Mouse (Mus musculus): ENCODE data around the gene Taar7e. TPM values are rescaled to one million over a fixed set of nuclear protein-coding genes. Genes with fewer than 3 reads are reported as not detected.

Gene Taar7e
- not detected in 2 replicates for polyA plus RNA-seq (2015; fragmentation: Nextera tagmentation; extraction: Ambion mirVana)

- no peak within 1 kb of the TSS for H3K27ac ChIP-seq (ENCODE audit: low read length)
- H3K9me3 ChIP-seq (replicated peaks; ENCODE audit: control insufficient read depth, low read length): no peaks in the 10 kb centered on the region
- no peak for ATAC-seq (replicated peaks; ENCODE audit: extremely low read depth, insufficient read depth, low FRiP score)
- no peaks in the 10 kb centered on the region for H3K36me3 ChIP-seq (ENCODE audit: control insufficient read depth, insufficient read depth)
- no peaks in the 10 kb centered on the region for H3K4me1 ChIP-seq (ENCODE audit: control insufficient read depth, insufficient read depth, low read length)
- H3K9ac ChIP-seq (ENCODE audit: low read length): no peak within 1 kb of the TSS
- H3K4me2 ChIP-seq (ENCODE audit: low read depth, low read length): no peak within 1 kb of the TSS
- no peak within 1 kb of the TSS for H3K4me3 ChIP-seq (ENCODE audit: low read length)
- 88% methylated on average over 2 of the region's 2 CpGs for WGBS
- H3K27me3 ChIP-seq (ENCODE audit: control insufficient read depth, insufficient read depth, low read length): no peaks in the 10 kb centered on the region
These were observed at the start of gene Taar7e for GRCm38 (mm10) chr10:24037314-24037713. TSS of gene Taar7e (plus strand) at chr10:24037614.

- Histone ChIP-seq H3K4me2 (ENCODE audit: low read depth, low read length) (no peak within 1 kb of the TSS), H3K9ac (ENCODE audit: low read length) (no peak within 1 kb of the TSS), H3K4me1 (ENCODE audit: control insufficient read depth, insufficient read depth, low read length) (no peaks in the 10 kb centered on the region), H3K4me3 (ENCODE audit: low read length) (no peak within 1 kb of the TSS), H3K27ac (ENCODE audit: low read length) (no peak within 1 kb of the TSS), H3K9me3 (replicated peaks; ENCODE audit: control insufficient read depth, low read length) (no peaks in the 10 kb centered on the region), H3K36me3 (ENCODE audit: control insufficient read depth, insufficient read depth) (no peaks in the 10 kb centered on the region), H3K27me3 (ENCODE audit: control insufficient read depth, insufficient read depth, low read length) (no peaks in the 10 kb centered on the region)
- ATAC-seq (replicated peaks; ENCODE audit: extremely low read depth, insufficient read depth, low FRiP score): no peak
- 86% methylated on average over 3 of the region's 3 CpGs for WGBS
These were observed 44.0 kb upstream of the Taar7e start, which contains the start of gene Taar7a for GRCm38 (mm10) chr10:23993381-23993780. TSS of gene Taar7a (minus strand) at chr10:23993481.

- WGBS: 64% methylated on average over 1 of the region's 1 CpGs
These were observed 37.8 kb upstream of the Taar7e start, which contains the start of gene Taar7b for GRCm38 (mm10) chr10:23999639-24000038. TSS of gene Taar7b (plus strand) at chr10:23999939.

GRCm38 (mm10) chr10:24006442-24006841, 31.0 kb upstream of the Taar7e start:
- Histone ChIP-seq H3K9ac (ENCODE audit: low read length) (no peak overlapping the region), H3K4me1 (ENCODE audit: control insufficient read depth, insufficient read depth, low read length) (no peaks in the 10 kb centered on the region), H3K36me3 (ENCODE audit: control insufficient read depth, insufficient read depth) (no peaks in the 10 kb centered on the region), H3K4me3 (ENCODE audit: low read length) (no peak overlapping the region), H3K27ac (ENCODE audit: low read length) (no peak overlapping the region), H3K9me3 (replicated peaks; ENCODE audit: control insufficient read depth, low read length) (no peaks in the 10 kb centered on the region), H3K27me3 (ENCODE audit: control insufficient read depth, insufficient read depth, low read length) (no peaks in the 10 kb centered on the region), H3K4me2 (ENCODE audit: low read depth, low read length) (no peak overlapping the region)
- WGBS: 53% methylated on average over 1 of the region's 1 CpGs
- ATAC-seq (replicated peaks; ENCODE audit: extremely low read depth, insufficient read depth, low FRiP score): no peak

More at GRCm38 (mm10) chr10:23999639-24000038, 37.8 kb upstream of the Taar7e start, which contains the start of gene Taar7b:
- H3K9me3 ChIP-seq (replicated peaks; ENCODE audit: control insufficient read depth, low read length): no peaks in the 10 kb centered on the region
- no peak for ATAC-seq (replicated peaks; ENCODE audit: extremely low read depth, insufficient read depth, low FRiP score)
- H3K4me1 ChIP-seq (ENCODE audit: control insufficient read depth, insufficient read depth, low read length): no peaks in the 10 kb centered on the region
- H3K4me2 ChIP-seq (ENCODE audit: low read depth, low read length): no peak within 1 kb of the TSS
- H3K27ac ChIP-seq (ENCODE audit: low read length): no peak within 1 kb of the TSS
- H3K9ac ChIP-seq (ENCODE audit: low read length): no peak within 1 kb of the TSS
- no peaks in the 10 kb centered on the region for H3K36me3 ChIP-seq (ENCODE audit: control insufficient read depth, insufficient read depth)
- no peak within 1 kb of the TSS for H3K4me3 ChIP-seq (ENCODE audit: low read length)
- H3K27me3 ChIP-seq (ENCODE audit: control insufficient read depth, insufficient read depth, low read length): no peaks in the 10 kb centered on the region

GRCm38 (mm10) chr10:24007034-24007433, 30.4 kb upstream of the Taar7e start:
- Histone ChIP-seq H3K4me1 (ENCODE audit: control insufficient read depth, insufficient read depth, low read length) (no peaks in the 10 kb centered on the region), H3K9me3 (replicated peaks; ENCODE audit: control insufficient read depth, low read length) (no peaks in the 10 kb centered on the region), H3K4me2 (ENCODE audit: low read depth, low read length) (no peak overlapping the region), H3K4me3 (ENCODE audit: low read length) (no peak overlapping the region), H3K27ac (ENCODE audit: low read length) (no peak overlapping the region), H3K36me3 (ENCODE audit: control insufficient read depth, insufficient read depth) (no peaks in the 10 kb centered on the region), H3K27me3 (ENCODE audit: control insufficient read depth, insufficient read depth, low read length) (no peaks in the 10 kb centered on the region), H3K9ac (ENCODE audit: low read length) (no peak overlapping the region)
- WGBS: 39% methylated on average over 2 of the region's 2 CpGs
- no peak for ATAC-seq (replicated peaks; ENCODE audit: extremely low read depth, insufficient read depth, low FRiP score)

- no peak overlapping the region for H3K9ac ChIP-seq (ENCODE audit: low read length)
- H3K9me3 ChIP-seq (replicated peaks; ENCODE audit: control insufficient read depth, low read length): no peaks in the 10 kb centered on the region
- 83% methylated on average over 1 of the region's 1 CpGs for WGBS
- no peak overlapping the region for H3K27ac ChIP-seq (ENCODE audit: low read length)
- no peak for ATAC-seq (replicated peaks; ENCODE audit: extremely low read depth, insufficient read depth, low FRiP score)
- H3K36me3 ChIP-seq (ENCODE audit: control insufficient read depth, insufficient read depth): no peaks in the 10 kb centered on the region
- H3K27me3 ChIP-seq (ENCODE audit: control insufficient read depth, insufficient read depth, low read length): no peaks in the 10 kb centered on the region
- no peak overlapping the region for H3K4me2 ChIP-seq (ENCODE audit: low read depth, low read length)
- no peaks in the 10 kb centered on the region for H3K4me1 ChIP-seq (ENCODE audit: control insufficient read depth, insufficient read depth, low read length)
- no peak overlapping the region for H3K4me3 ChIP-seq (ENCODE audit: low read length)
These were observed 29.3 kb upstream of the Taar7e start for GRCm38 (mm10) chr10:24008143-24008542.

GRCm38 (mm10) chr10:24026922-24027321, 10.5 kb upstream of the Taar7e start, which contains the start of gene Taar7d:
TSS of gene Taar7d (plus strand) at chr10:24027222.
- H3K36me3 ChIP-seq (ENCODE audit: control insufficient read depth, insufficient read depth): no peaks in the 10 kb centered on the region
- no peak within 1 kb of the TSS for H3K9ac ChIP-seq (ENCODE audit: low read length)
- no peaks in the 10 kb centered on the region for H3K4me1 ChIP-seq (ENCODE audit: control insufficient read depth, insufficient read depth, low read length)
- no peaks in the 10 kb centered on the region for H3K9me3 ChIP-seq (replicated peaks; ENCODE audit: control insufficient read depth, low read length)
- no peak within 1 kb of the TSS for H3K27ac ChIP-seq (ENCODE audit: low read length)
- no peak within 1 kb of the TSS for H3K4me2 ChIP-seq (ENCODE audit: low read depth, low read length)
- H3K4me3 ChIP-seq (ENCODE audit: low read length): no peak within 1 kb of the TSS
- ATAC-seq (replicated peaks; ENCODE audit: extremely low read depth, insufficient read depth, low FRiP score): no peak
- H3K27me3 ChIP-seq (ENCODE audit: control insufficient read depth, insufficient read depth, low read length): no peaks in the 10 kb centered on the region

- ATAC-seq (replicated peaks; ENCODE audit: extremely low read depth, insufficient read depth, low FRiP score): no peak
- no peaks in the 10 kb centered on the region for H3K36me3 ChIP-seq (ENCODE audit: control insufficient read depth, insufficient read depth)
These were observed 6.1 kb upstream of the Taar7e start for GRCm38 (mm10) chr10:24031347-24031746.

GRCm38 (mm10) chr10:24040120-24040869, 2.9 kb downstream of the Taar7e start:
- WGBS: 43% methylated on average over 2 of the region's 2 CpGs
- Histone ChIP-seq H3K27ac (ENCODE audit: low read length) (no peak overlapping the region), H3K9ac (ENCODE audit: low read length) (no peak overlapping the region), H3K27me3 (ENCODE audit: control insufficient read depth, insufficient read depth, low read length) (no peaks in the 10 kb centered on the region), H3K4me3 (ENCODE audit: low read length) (no peak overlapping the region), H3K4me1 (ENCODE audit: control insufficient read depth, insufficient read depth, low read length) (no peaks in the 10 kb centered on the region), H3K4me2 (ENCODE audit: low read depth, low read length) (no peak overlapping the region), H3K36me3 (ENCODE audit: control insufficient read depth, insufficient read depth) (no peaks in the 10 kb centered on the region), H3K9me3 (replicated peaks; ENCODE audit: control insufficient read depth, low read length) (no peaks in the 10 kb centered on the region)
- no peak for ATAC-seq (replicated peaks; ENCODE audit: extremely low read depth, insufficient read depth, low FRiP score)

More at GRCm38 (mm10) chr10:24031347-24031746, 6.1 kb upstream of the Taar7e start:
- Histone ChIP-seq H3K27me3 (ENCODE audit: control insufficient read depth, insufficient read depth, low read length) (no peaks in the 10 kb centered on the region), H3K4me3 (ENCODE audit: low read length) (no peak overlapping the region), H3K9ac (ENCODE audit: low read length) (no peak overlapping the region), H3K4me2 (ENCODE audit: low read depth, low read length) (no peak overlapping the region), H3K4me1 (ENCODE audit: control insufficient read depth, insufficient read depth, low read length) (no peaks in the 10 kb centered on the region), H3K27ac (ENCODE audit: low read length) (no peak overlapping the region), H3K9me3 (replicated peaks; ENCODE audit: control insufficient read depth, low read length) (no peaks in the 10 kb centered on the region)

All from heart, embryonic 16.5 days (tissue).